Mouse (Mus musculus): Measurements from ENCODE around the gene Gnb3. TPM values are rescaled to one million over a fixed set of nuclear protein-coding genes. Genes with fewer than 3 reads are reported as not detected.

Gnb3 gene
- polyA plus RNA-seq (2014; fragmentation: Illumina TruSeq; extraction: RNeasy Lipid Tissue Mini Kit (QIAGEN cat#74804); ENCODE audit: low read depth, low replicate concordance) = not detected

DNA sequence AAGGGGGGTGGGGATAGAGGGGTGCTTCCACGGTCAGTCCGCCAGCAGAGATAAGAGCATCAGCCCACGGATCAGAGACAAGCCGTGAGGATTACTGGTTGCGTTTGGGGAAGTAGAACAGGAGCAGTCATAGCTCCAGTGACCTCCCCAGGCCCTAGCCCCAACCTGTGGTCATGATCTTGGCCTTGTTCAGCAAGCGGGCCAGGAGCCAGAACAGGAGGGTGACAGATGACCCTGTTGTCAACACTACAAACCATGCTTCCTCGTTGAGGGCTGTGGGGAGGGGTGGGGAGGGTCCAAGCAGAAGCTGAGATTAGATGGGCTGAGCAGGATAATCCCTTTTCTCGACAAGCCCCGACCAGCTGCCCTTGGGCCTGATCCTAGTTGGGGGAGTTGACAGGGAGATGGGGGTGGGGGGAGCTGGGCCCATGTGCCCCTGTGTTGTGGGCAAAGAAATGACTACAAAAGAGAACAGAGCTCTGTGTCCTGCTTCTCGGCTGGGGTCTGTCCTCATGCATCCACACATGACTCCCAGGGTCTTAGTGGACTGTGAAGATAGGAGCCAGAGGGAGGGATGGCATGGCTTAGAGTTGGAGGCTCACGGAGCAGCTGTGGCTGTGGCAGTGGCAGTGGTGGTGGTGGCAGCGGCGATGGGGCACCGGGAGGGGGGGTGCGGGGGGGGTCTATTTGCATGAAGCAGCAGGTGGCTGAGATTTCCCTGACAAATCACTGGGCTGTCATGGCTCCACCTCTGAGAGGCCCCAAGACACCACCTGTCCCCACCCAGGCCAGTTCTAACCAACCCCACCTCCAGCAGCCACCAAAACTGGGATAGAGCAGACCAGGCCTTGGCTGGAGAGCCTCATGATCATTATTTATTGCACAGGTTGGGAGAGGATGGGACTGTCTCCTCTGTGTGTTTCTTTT lies at the start of gene Gnb3:
Gene Gnb3 (minus strand): TSS at position 35 of the 927 bp plus-strand sequence.

DNA sequence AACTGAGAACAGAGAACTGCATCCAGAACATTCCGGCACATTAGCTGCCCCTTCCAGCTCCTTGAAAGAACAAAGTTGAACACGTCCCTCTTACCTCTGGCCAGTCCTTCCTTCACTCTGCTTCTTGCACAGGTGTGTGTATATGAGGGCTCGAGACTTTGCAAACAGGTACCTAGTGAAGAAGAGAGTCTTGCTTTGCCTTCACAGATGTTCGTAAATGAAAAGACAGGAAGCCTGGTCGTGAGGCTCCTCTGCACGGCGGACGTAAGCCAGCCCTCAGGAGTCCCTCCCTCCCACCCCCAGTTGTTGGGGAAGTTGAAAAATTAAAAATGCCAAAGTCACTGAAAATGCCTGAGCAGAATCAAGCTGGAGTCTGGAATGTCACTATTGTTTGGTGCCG lies 47.9 kb upstream of the Gnb3 start, which contains the start of gene Cd4:
Gene Cd4 (minus strand): TSS at position 236 of the 400 bp plus-strand sequence.

DNA sequence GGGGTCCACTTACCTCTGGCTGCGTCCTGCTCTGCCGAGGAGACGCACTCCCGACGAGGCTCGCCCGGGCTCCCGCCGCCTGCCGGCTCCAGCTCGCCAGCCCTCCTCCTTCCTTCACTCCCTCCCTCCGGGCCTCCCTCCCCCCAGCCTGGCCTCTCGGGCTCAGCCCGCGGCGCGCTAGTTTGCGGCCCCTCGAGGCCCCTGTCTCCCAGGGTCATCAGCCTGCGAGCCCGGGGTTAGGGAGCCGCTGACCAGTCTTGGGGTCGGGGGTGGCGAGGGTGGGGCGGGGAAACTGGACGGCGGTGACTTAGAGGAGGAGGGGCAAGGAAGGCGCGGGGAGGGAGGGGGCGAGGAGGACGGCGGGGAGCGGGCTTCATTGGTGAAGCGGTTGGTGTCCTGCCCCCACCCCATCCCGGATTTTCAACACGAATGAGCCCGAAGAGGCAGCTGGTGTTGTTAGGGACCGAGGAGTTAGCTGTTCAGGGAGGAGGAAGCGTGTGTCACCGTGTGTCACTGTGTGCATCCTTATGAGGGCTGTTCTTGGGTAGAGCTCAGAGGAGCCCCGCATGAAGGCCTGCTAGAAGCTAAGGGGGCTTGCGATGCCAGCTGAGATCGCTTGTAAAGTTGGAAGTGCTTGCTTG lies 23.7 kb upstream of the Gnb3 start, which contains the start of gene Gpr162:
Gene Gpr162 (minus strand): TSS at position 326 of the 641 bp plus-strand sequence.

GRCm38 (mm10) chr6:124856916-124857839 lies 17.1 kb upstream of the Gnb3 start, which contains the start of gene P3h3:
P3h3 (minus strand) TSS chr6:124857752.

GRCm38 (mm10) chr6:124828868-124829798 lies 10.9 kb downstream of the Gnb3 start, which contains the start of the genes Usp5 and Cdca3:
Usp5 (minus strand) TSS chr6:124829484.
Cdca3 (plus strand) TSS chr6:124829547.

GRCm38 (mm10) chr6:124813933-124814332 lies 26.1 kb downstream of the Gnb3 start, which contains the start of gene Tpi1:
Tpi1 (minus strand) TSS chr6:124814296.

GRCm38 (mm10) chr6:124808358-124809012 lies 31.6 kb downstream of the Gnb3 start, which contains the start of gene Spsb2:
Spsb2 (plus strand) TSS chr6:124808661.

Other genes starting within 250 kb of the Gnb3 start
- 0.16 TPM for gene C1s2, start 204.2 kb downstream of the Gnb3 start, polyA plus RNA-seq (2014; fragmentation: Illumina TruSeq; extraction: RNeasy Lipid Tissue Mini Kit (QIAGEN cat#74804); ENCODE audit: low read depth, low replicate concordance)
- 44.6 TPM for gene Lpcat3, start 177.2 kb downstream of the Gnb3 start, polyA plus RNA-seq (2014; fragmentation: Illumina TruSeq; extraction: RNeasy Lipid Tissue Mini Kit (QIAGEN cat#74804); ENCODE audit: low read depth, low replicate concordance)
- 14.0 TPM for gene Emg1, start 128.1 kb downstream of the Gnb3 start, polyA plus RNA-seq (2014; fragmentation: Illumina TruSeq; extraction: RNeasy Lipid Tissue Mini Kit (QIAGEN cat#74804); ENCODE audit: low read depth, low replicate concordance)
- 30.3 TPM for gene Phb2, start 127.9 kb downstream of the Gnb3 start, polyA plus RNA-seq (2014; fragmentation: Illumina TruSeq; extraction: RNeasy Lipid Tissue Mini Kit (QIAGEN cat#74804); ENCODE audit: low read depth, low replicate concordance)
- gene Ptpn6, start 101.6 kb downstream of the Gnb3 start, polyA plus RNA-seq (2014; fragmentation: Illumina TruSeq; extraction: RNeasy Lipid Tissue Mini Kit (QIAGEN cat#74804); ENCODE audit: low read depth, low replicate concordance) = 1.9 TPM
- 3.7 TPM for gene Grcc10, start 98.9 kb downstream of the Gnb3 start, polyA plus RNA-seq (2014; fragmentation: Illumina TruSeq; extraction: RNeasy Lipid Tissue Mini Kit (QIAGEN cat#74804); ENCODE audit: low read depth, low replicate concordance)
- gene Gm45234, start 84.3 kb downstream of the Gnb3 start, polyA plus RNA-seq (2014; fragmentation: Illumina TruSeq; extraction: RNeasy Lipid Tissue Mini Kit (QIAGEN cat#74804); ENCODE audit: low read depth, low replicate concordance) = not detected
- 0.63 TPM for gene Atn1, start 83.8 kb downstream of the Gnb3 start, polyA plus RNA-seq (2014; fragmentation: Illumina TruSeq; extraction: RNeasy Lipid Tissue Mini Kit (QIAGEN cat#74804); ENCODE audit: low read depth, low replicate concordance)
- 1.9 TPM for gene Eno2, start 70.6 kb downstream of the Gnb3 start, polyA plus RNA-seq (2014; fragmentation: Illumina TruSeq; extraction: RNeasy Lipid Tissue Mini Kit (QIAGEN cat#74804); ENCODE audit: low read depth, low replicate concordance)
- 0.32 TPM for gene Lrrc23, start 60.5 kb downstream of the Gnb3 start, polyA plus RNA-seq (2014; fragmentation: Illumina TruSeq; extraction: RNeasy Lipid Tissue Mini Kit (QIAGEN cat#74804); ENCODE audit: low read depth, low replicate concordance)
- not detected for gene Spsb2, start 31.6 kb downstream of the Gnb3 start, polyA plus RNA-seq (2014; fragmentation: Illumina TruSeq; extraction: RNeasy Lipid Tissue Mini Kit (QIAGEN cat#74804); ENCODE audit: low read depth, low replicate concordance)
- 30.7 TPM for gene Tpi1, start 26.0 kb downstream of the Gnb3 start, polyA plus RNA-seq (2014; fragmentation: Illumina TruSeq; extraction: RNeasy Lipid Tissue Mini Kit (QIAGEN cat#74804); ENCODE audit: low read depth, low replicate concordance)
- gene Usp5, start 10.8 kb downstream of the Gnb3 start, polyA plus RNA-seq (2014; fragmentation: Illumina TruSeq; extraction: RNeasy Lipid Tissue Mini Kit (QIAGEN cat#74804); ENCODE audit: low read depth, low replicate concordance) = 25.3 TPM
- gene Cdca3, start 10.7 kb downstream of the Gnb3 start, polyA plus RNA-seq (2014; fragmentation: Illumina TruSeq; extraction: RNeasy Lipid Tissue Mini Kit (QIAGEN cat#74804); ENCODE audit: low read depth, low replicate concordance) = 3.8 TPM
- 0.60 TPM for gene P3h3, start 17.5 kb upstream of the Gnb3 start, polyA plus RNA-seq (2014; fragmentation: Illumina TruSeq; extraction: RNeasy Lipid Tissue Mini Kit (QIAGEN cat#74804); ENCODE audit: low read depth, low replicate concordance)
- gene Gpr162, start 23.7 kb upstream of the Gnb3 start, polyA plus RNA-seq (2014; fragmentation: Illumina TruSeq; extraction: RNeasy Lipid Tissue Mini Kit (QIAGEN cat#74804); ENCODE audit: low read depth, low replicate concordance) = not detected
- gene Cd4, start 47.9 kb upstream of the Gnb3 start, polyA plus RNA-seq (2014; fragmentation: Illumina TruSeq; extraction: RNeasy Lipid Tissue Mini Kit (QIAGEN cat#74804); ENCODE audit: low read depth, low replicate concordance) = 2.6 TPM
- not detected for gene Lag3, start 71.4 kb upstream of the Gnb3 start, polyA plus RNA-seq (2014; fragmentation: Illumina TruSeq; extraction: RNeasy Lipid Tissue Mini Kit (QIAGEN cat#74804); ENCODE audit: low read depth, low replicate concordance)
- 183 TPM for gene Ptms, start 79.8 kb upstream of the Gnb3 start, polyA plus RNA-seq (2014; fragmentation: Illumina TruSeq; extraction: RNeasy Lipid Tissue Mini Kit (QIAGEN cat#74804); ENCODE audit: low read depth, low replicate concordance)
- 11.7 TPM for gene Mlf2, start 91.1 kb upstream of the Gnb3 start, polyA plus RNA-seq (2014; fragmentation: Illumina TruSeq; extraction: RNeasy Lipid Tissue Mini Kit (QIAGEN cat#74804); ENCODE audit: low read depth, low replicate concordance)
- 26.0 TPM for gene Cops7a, start 125.3 kb upstream of the Gnb3 start, polyA plus RNA-seq (2014; fragmentation: Illumina TruSeq; extraction: RNeasy Lipid Tissue Mini Kit (QIAGEN cat#74804); ENCODE audit: low read depth, low replicate concordance)
- gene Pianp, start 156.4 kb upstream of the Gnb3 start, polyA plus RNA-seq (2014; fragmentation: Illumina TruSeq; extraction: RNeasy Lipid Tissue Mini Kit (QIAGEN cat#74804); ENCODE audit: low read depth, low replicate concordance) = not detected
- gene Zfp384, start 168.9 kb upstream of the Gnb3 start, polyA plus RNA-seq (2014; fragmentation: Illumina TruSeq; extraction: RNeasy Lipid Tissue Mini Kit (QIAGEN cat#74804); ENCODE audit: low read depth, low replicate concordance) = 20.3 TPM
- 25.3 TPM for gene Ing4, start 199.5 kb upstream of the Gnb3 start, polyA plus RNA-seq (2014; fragmentation: Illumina TruSeq; extraction: RNeasy Lipid Tissue Mini Kit (QIAGEN cat#74804); ENCODE audit: low read depth, low replicate concordance)
- gene Acrbp, start 209.4 kb upstream of the Gnb3 start, polyA plus RNA-seq (2014; fragmentation: Illumina TruSeq; extraction: RNeasy Lipid Tissue Mini Kit (QIAGEN cat#74804); ENCODE audit: low read depth, low replicate concordance) = 3.6 TPM
- gene Lpar5, start 227.6 kb upstream of the Gnb3 start, polyA plus RNA-seq (2014; fragmentation: Illumina TruSeq; extraction: RNeasy Lipid Tissue Mini Kit (QIAGEN cat#74804); ENCODE audit: low read depth, low replicate concordance) = 3.2 TPM